Mouse (Mus musculus): ENCODE data around the gene Sec24a. TPM values are rescaled to one million over a fixed set of nuclear protein-coding genes. Genes with fewer than 3 reads are reported as not detected.
"Not testable (repeated sequence)": the region's sequence is repeated elsewhere in the genome, so short reads cannot be mapped to it uniquely, and the experiment has no call there.

The Sec24a gene
- 9.9 and 11.0 TPM in 2 replicates for polyA plus RNA-seq (2016; fragmentation: Nextera tagmentation; extraction: Ambion mirVana)

- Histone ChIP-seq H3K27ac (peak within 1 kb of the TSS; percentile 66), H3K9me3 (replicated peaks) (no peaks in the 10 kb centered on the region), H3K27me3 (replicated peaks) (peaks cover 13% of the 10 kb centered on the region), H3K36me3 (no peaks in the 10 kb centered on the region), H3K4me1 (peaks cover 32% of the 10 kb centered on the region), H3K4me3 (peak within 1 kb of the TSS; percentile 93), H3K4me2 (peak within 1 kb of the TSS; percentile 75), H3K9ac (peak within 1 kb of the TSS; percentile 91)
- WGBS (ENCODE audit: insufficient replicate concordance): 1% methylated on average over 30 of the region's 30 CpGs
- peak; percentile 88 for ATAC-seq
These were observed at the start of gene Sec24a, which contains the start of gene Sar1b for GRCm38 (mm10) chr11:51763213-51763907. Sec24a (minus strand) TSS chr11:51763634. Sar1b (plus strand) TSS chr11:51763687.

GRCm38 (mm10) chr11:51812022-51812546, 48.6 kb upstream of the Sec24a start:
- Histone ChIP-seq H3K4me1 (no peaks in the 10 kb centered on the region), H3K4me3 (no peak overlapping the region), H3K4me2 (no peak overlapping the region), H3K9ac (no peak overlapping the region), H3K27ac (no peak overlapping the region), H3K36me3 (no peaks in the 10 kb centered on the region), H3K27me3 (replicated peaks) (no peaks in the 10 kb centered on the region), H3K9me3 (replicated peaks) (no peaks in the 10 kb centered on the region)
- WGBS (ENCODE audit: insufficient replicate concordance): 76% methylated on average over 8 of the region's 8 CpGs
- no peak for ATAC-seq

DNA sequence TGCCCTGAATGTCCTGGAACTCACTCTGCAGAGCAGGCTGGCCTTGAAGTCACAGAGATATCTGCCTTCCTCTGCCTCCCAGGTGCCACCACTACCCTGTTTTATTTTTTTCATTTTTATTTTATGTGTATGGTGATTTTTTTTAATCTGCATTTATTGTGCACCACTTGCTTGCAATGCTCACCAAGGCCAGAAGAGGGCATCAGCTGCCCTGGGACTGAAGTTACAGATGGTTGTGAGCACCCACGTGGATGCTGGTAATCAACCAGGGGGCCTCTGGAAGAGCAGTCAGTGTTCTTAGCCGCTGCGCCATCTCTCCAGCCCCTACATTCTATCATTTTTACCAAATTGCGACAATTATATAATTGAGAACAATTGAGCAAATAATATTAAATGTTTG, 47.8 kb upstream of the Sec24a start:
- Histone ChIP-seq H3K36me3 (no peaks in the 10 kb centered on the region), H3K4me1 (no peaks in the 10 kb centered on the region)
- WGBS (ENCODE audit: insufficient replicate concordance): 78% methylated on average over 4 of the region's 4 CpGs

DNA sequence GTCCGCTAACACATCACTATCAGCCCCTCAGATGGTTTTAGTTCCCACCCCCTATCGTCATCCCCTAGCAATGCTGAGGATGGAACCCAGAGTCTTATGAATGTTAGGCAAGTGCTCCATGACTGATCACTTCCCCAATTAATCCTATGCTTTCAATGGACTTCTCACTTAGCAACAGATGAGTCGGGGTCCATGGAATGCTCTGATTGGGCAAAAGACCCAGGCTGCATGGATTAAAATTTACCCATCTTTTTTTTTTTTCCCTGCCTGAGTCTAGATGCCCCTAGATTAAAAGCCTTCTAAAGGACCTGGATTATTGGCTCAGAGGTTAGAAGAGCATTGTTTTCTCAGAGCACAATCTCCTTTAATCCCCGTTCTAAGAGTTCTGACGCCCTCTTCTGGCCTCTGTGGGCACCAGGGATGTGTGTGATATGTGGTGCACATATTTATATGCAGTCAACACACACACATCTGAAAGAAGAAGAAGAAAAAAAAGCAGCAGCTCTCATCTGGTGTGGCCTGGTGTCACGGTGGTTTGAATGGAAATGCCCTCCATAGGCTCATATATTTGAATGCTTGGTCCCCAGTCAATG, 46.3 kb upstream of the Sec24a start:
- Histone ChIP-seq H3K9me3 (replicated peaks) (no peaks in the 10 kb centered on the region), H3K27me3 (replicated peaks) (no peaks in the 10 kb centered on the region), H3K4me3 (no peak overlapping the region), H3K9ac (no peak overlapping the region), H3K27ac (no peak overlapping the region), H3K4me2 (no peak overlapping the region), H3K36me3 (no peaks in the 10 kb centered on the region), H3K4me1 (peaks cover 7% of the 10 kb centered on the region)
- 51% methylated on average over 6 of the region's 6 CpGs for WGBS (ENCODE audit: insufficient replicate concordance)
- ATAC-seq: no peak

More for the DNA sequence above, 47.8 kb upstream of the Sec24a start:
- no peak overlapping the region for H3K4me2 ChIP-seq
- no peak overlapping the region for H3K27ac ChIP-seq
- no peaks in the 10 kb centered on the region for H3K27me3 ChIP-seq (replicated peaks)
- H3K9ac ChIP-seq: no peak overlapping the region
- no peak overlapping the region for H3K4me3 ChIP-seq
- H3K9me3 ChIP-seq (replicated peaks): no peaks in the 10 kb centered on the region
- no peak for ATAC-seq

GRCm38 (mm10) chr11:51807108-51807879, 43.9 kb upstream of the Sec24a start:
- ATAC-seq: no peak
- Histone ChIP-seq H3K4me1 (peaks cover 7% of the 10 kb centered on the region), H3K9me3 (replicated peaks) (no peaks in the 10 kb centered on the region), H3K36me3 (no peaks in the 10 kb centered on the region), H3K4me2 (no peak overlapping the region), H3K27ac (no peak overlapping the region), H3K4me3 (no peak overlapping the region), H3K27me3 (replicated peaks) (no peaks in the 10 kb centered on the region), H3K9ac (no peak overlapping the region)
- WGBS (ENCODE audit: insufficient replicate concordance): 58% methylated on average over 13 of the region's 13 CpGs

DNA sequence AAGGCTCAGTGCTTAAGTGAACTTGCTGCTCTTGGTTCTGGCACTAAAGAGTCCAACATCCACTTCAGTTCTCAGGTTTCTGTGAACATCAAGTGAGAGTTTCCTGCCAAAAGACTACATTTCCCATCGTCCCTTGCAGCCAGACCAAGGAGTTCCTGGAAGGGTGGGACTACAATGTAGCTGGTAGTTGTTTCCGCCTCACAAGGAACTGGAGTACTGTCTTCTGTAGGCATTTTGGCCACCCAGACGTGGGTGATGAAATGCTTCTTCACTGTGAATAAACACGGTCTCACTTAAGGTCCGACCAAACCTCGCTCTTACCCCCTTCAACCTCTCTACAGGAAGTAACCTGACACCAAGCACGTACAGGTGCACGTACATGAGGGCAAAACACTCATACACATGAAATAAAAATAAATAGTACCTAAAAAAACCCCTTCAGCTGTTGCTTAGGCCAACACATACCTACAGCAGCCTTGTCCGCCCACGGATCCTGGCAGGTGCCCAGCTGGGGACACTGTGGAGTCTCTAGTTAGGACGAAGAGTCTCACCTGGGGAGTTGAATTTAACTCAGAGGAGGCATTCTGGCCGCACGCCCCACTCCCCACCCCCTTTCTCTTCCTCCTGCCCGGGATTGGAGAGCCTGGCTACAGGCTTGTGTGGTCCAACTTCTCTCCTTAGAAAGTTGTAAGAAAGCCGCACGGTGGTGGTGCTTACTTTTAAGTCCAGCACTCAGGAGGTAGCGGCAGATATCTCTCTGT, 42.0 kb upstream of the Sec24a start:
- H3K4me3 ChIP-seq: peak overlapping the region; percentile 56
- peak overlapping the region; percentile 52 for H3K9ac ChIP-seq
- no peaks in the 10 kb centered on the region for H3K36me3 ChIP-seq
- peaks cover 7% of the 10 kb centered on the region for H3K4me1 ChIP-seq
- H3K4me2 ChIP-seq: peak overlapping the region; percentile 70
- 29% methylated on average over 17 of the region's 17 CpGs for WGBS (ENCODE audit: insufficient replicate concordance)
- no peaks in the 10 kb centered on the region for H3K9me3 ChIP-seq (replicated peaks)
- H3K27me3 ChIP-seq (replicated peaks): 0 out of 2 replicates have a peak, but pooled peaks cover 6% of the 10 kb centered on the region
- ATAC-seq: peak; percentile 80
- peak overlapping the region; percentile 68 for H3K27ac ChIP-seq

DNA sequence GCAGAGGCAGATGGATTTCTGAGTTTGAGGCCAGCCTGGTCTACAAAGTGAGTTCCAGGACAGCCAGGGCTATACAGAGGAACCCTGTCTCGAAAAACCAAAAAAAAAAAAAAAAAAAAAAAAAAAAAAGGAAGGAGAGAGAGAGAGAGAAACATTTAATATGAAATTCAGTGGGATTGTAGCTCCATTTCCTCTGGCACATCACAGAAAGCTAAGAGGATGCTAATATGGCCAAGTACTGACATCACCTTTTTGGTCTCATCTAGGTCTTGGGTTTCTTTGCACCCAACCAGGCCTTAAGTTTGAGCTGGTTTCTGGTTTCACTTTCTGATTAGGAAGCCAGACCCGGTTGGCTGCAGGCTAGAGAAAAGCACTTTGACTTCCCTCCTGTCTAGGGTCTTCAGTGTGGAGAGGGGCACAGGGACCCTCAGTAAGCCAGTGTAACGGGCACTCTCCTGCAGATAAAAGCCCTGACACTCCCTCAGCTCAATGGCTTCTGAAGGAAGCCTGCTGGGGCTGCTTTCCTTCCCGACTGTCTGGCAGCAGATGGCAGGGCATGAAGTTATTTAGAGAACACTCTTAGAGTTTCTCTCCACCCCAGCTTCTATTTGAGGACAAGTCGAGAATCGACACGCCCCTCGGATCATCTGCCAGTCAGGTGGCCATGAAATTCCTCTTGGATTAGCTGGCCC, 37.3 kb upstream of the Sec24a start:
- Histone ChIP-seq H3K9ac (0 out of 2 replicates have a peak overlapping the region, but pooled peaks have one; percentile 4), H3K27ac (0 out of 2 replicates have a peak overlapping the region, but pooled peaks have one; percentile 6), H3K36me3 (no peaks in the 10 kb centered on the region), H3K9me3 (replicated peaks) (no peaks in the 10 kb centered on the region), H3K4me2 (no peak overlapping the region), H3K27me3 (replicated peaks) (0 out of 2 replicates have a peak, but pooled peaks cover 6% of the 10 kb centered on the region), H3K4me1 (peaks cover 5% of the 10 kb centered on the region), H3K4me3 (no peak overlapping the region)
- ATAC-seq: no peak
- 42% methylated on average over 8 of the region's 8 CpGs for WGBS (ENCODE audit: insufficient replicate concordance)

GRCm38 (mm10) chr11:51796272-51796671, 32.8 kb upstream of the Sec24a start:
- 0 out of 2 replicates have a peak, but pooled peaks cover 5% of the 10 kb centered on the region for H3K27me3 ChIP-seq (replicated peaks)
- H3K4me2 ChIP-seq: no peak overlapping the region
- H3K27ac ChIP-seq: no peak overlapping the region
- no peak overlapping the region for H3K9ac ChIP-seq
- H3K4me3 ChIP-seq: no peak overlapping the region
- 75% methylated on average over 4 of the region's 4 CpGs for WGBS (ENCODE audit: insufficient replicate concordance)
- H3K4me1 ChIP-seq: no peaks in the 10 kb centered on the region
- peaks cover 16% of the 10 kb centered on the region for H3K36me3 ChIP-seq
- ATAC-seq: no peak
- no peaks in the 10 kb centered on the region for H3K9me3 ChIP-seq (replicated peaks)

DNA sequence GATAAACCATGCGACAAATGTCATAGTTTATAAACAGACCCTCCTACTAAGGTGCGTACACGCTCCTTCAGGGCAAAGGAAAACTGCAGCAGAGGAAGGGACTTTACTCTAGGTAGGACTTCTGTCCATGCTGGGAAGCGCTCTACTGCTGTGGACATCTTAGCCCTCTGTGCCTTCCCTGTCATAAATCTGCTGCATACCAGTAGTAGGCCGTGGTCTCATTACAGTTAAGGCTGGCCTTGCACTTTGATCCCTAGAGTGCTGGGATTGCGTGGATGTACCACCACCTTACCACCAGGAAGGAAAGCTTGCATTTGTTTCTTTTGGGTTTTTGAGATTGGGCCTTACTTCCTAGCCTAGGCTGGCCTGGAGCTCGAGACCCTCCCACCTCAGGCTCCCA, 27.2 kb upstream of the Sec24a start:
- Histone ChIP-seq H3K4me1 (no peaks in the 10 kb centered on the region), H3K4me3 (no peak overlapping the region), H3K27me3 (replicated peaks) (no peaks in the 10 kb centered on the region), H3K27ac (no peak overlapping the region), H3K4me2 (no peak overlapping the region), H3K36me3 (peaks cover 68% of the 10 kb centered on the region), H3K9me3 (replicated peaks) (no peaks in the 10 kb centered on the region), H3K9ac (no peak overlapping the region)
- no peak for ATAC-seq
- WGBS (ENCODE audit: insufficient replicate concordance): 87% methylated on average over 7 of the region's 7 CpGs

- not testable (repeated sequence) for H3K4me3 ChIP-seq; H3K27me3 ChIP-seq (replicated peaks); H3K9me3 ChIP-seq (replicated peaks); H3K4me2 ChIP-seq; H3K27ac ChIP-seq; H3K4me1 ChIP-seq; ATAC-seq; H3K9ac ChIP-seq
- 81% methylated on average over 4 of the region's 4 CpGs for WGBS (ENCODE audit: insufficient replicate concordance)
- peaks cover 71% of the 10 kb centered on the region for H3K36me3 ChIP-seq
These were observed 26.3 kb upstream of the Sec24a start for GRCm38 (mm10) chr11:51789735-51790134.

- H3K27me3 ChIP-seq (replicated peaks): no peaks in the 10 kb centered on the region
- H3K36me3 ChIP-seq: peaks cover 86% of the 10 kb centered on the region
- H3K9ac ChIP-seq: no peak overlapping the region
- H3K9me3 ChIP-seq (replicated peaks): no peaks in the 10 kb centered on the region
- ATAC-seq: no peak
- no peak overlapping the region for H3K4me2 ChIP-seq
- H3K4me3 ChIP-seq: no peak overlapping the region
- 81% methylated on average over 6 of the region's 6 CpGs for WGBS (ENCODE audit: insufficient replicate concordance)
- H3K27ac ChIP-seq: no peak overlapping the region
- no peaks in the 10 kb centered on the region for H3K4me1 ChIP-seq
These were observed 22.5 kb upstream of the Sec24a start for GRCm38 (mm10) chr11:51785926-51786325.

Data from liver, embryonic 12.5 days (tissue).